Mouse (Mus musculus): ENCODE measurements around the gene Haspin. TPM values are rescaled to one million over a fixed set of nuclear protein-coding genes. Genes with fewer than 3 reads are reported as not detected.

Gene Haspin
- polyA plus RNA-seq, 1 experiment from 2014 or later = 11.8 TPM

DNA sequence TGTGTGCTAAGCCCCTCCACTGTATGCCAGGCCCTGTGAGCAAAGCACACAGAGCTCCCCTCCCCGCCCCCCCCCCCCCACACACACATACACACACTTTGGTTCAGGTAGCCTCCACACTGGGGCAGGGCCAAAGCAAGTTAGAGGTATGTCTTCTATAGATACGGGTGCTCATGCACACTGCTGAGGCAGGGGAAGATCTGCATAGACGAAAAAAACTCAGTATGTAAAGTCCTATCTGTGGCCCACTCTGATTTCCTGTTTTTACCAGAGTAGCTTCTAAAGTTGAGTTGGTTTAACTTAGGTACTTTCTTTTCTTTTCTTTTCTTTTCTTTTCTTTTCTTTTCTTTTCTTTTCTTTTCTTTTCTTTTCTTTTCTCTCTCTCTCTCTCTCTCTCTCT, 32.8 kb downstream of the Haspin start:
- ATAC-seq (ENCODE audit: insufficient read depth) = no peak
- WGBS (ENCODE audit: insufficient replicate concordance) = 21% methylated on average over 3 of the region's 3 CpGs
- no peak overlapping the region for H3K4me2 ChIP-seq
- H3K9me3 ChIP-seq (replicated peaks) = no peaks in the 10 kb centered on the region
- no peak overlapping the region for H3K27ac ChIP-seq (replicated peaks)
- no peak overlapping the region for H3K9ac ChIP-seq
- no peaks in the 10 kb centered on the region for H3K36me3 ChIP-seq (replicated peaks)
- H3K4me1 ChIP-seq (replicated peaks) = peaks cover 12% of the 10 kb centered on the region
- no peak overlapping the region for H3K4me3 ChIP-seq (replicated peaks)
- H3K27me3 ChIP-seq = no peaks in the 10 kb centered on the region

GRCm38 (mm10) chr11:73101308-73101707, 36.8 kb downstream of the Haspin start:
- Histone ChIP-seq H3K9ac (no peak overlapping the region), H3K27me3 (no peaks in the 10 kb centered on the region), H3K4me1 (replicated peaks) (no peaks in the 10 kb centered on the region), H3K4me2 (no peak overlapping the region), H3K36me3 (replicated peaks) (no peaks in the 10 kb centered on the region), H3K9me3 (replicated peaks) (no peaks in the 10 kb centered on the region), H3K4me3 (replicated peaks) (no peak overlapping the region), H3K27ac (replicated peaks) (no peak overlapping the region)
- WGBS (ENCODE audit: insufficient replicate concordance) = 29% methylated on average over 4 of the region's 4 CpGs
- no peak for ATAC-seq (ENCODE audit: insufficient read depth)

DNA sequence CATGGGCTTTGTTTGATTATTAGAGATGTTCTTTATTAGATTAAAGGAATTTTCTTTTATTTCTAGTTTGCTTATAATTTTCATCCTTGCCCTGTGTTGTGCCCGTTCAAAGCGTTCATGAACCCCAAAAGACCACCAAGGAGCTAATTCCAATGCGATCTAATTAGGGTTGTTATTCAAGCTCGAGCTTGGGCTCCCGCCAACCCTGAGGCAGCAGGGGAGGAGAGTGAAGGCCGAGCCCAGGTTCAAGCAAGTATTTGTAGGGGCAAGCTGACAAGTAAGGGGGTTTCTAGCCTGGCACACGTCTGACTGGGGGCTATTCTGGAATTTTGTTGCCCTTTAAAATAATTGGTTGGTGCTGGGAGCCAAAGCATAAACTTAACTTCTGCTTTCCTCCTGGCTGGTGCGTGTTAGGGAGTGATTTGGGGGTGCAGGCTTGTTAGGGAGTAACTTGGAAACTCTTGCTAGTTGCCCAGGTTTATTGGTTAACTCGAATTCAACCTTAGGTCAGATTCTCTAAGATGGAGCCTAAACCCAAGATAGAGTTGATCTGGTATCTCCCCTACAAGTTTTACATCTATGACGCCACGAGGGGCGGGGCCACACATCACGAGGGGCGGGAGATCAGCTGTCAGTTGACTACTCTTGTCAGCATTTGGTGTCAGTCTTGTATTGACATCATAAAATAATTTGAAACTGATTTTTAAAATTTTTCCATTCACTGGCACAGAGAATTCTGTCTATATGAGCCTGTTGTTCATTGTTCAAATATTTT, 37.9 kb downstream of the Haspin start:
- no peak for ATAC-seq (ENCODE audit: insufficient read depth)
- no peaks in the 10 kb centered on the region for H3K9me3 ChIP-seq (replicated peaks)
- no peaks in the 10 kb centered on the region for H3K4me1 ChIP-seq (replicated peaks)
- H3K36me3 ChIP-seq (replicated peaks) = no peaks in the 10 kb centered on the region
- no peak overlapping the region for H3K9ac ChIP-seq
- H3K27ac ChIP-seq (replicated peaks) = no peak overlapping the region
- no peak overlapping the region for H3K4me2 ChIP-seq
- H3K27me3 ChIP-seq = no peaks in the 10 kb centered on the region
- H3K4me3 ChIP-seq (replicated peaks) = no peak overlapping the region
- 53% methylated on average over 14 of the region's 14 CpGs for WGBS (ENCODE audit: insufficient replicate concordance)

DNA sequence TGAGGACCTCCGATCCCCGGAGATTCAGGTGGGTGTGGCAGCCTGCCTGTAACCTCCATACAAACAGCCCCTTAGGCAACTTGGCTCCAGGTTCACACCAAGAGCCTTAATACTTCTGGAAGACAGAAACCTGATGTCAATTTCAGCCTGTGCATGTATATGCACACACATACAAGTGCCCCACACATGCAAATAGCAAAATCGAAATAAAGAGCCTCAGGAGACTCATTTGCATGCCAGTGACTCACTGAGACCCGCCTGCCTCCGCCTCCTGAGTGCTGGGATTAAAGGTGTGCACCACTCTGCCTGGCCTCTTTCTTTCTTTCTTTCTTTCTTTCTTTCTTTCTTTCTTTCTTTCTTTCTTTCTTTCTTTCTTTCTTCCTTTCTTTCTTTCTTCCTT, 39.2 kb downstream of the Haspin start:
- ATAC-seq (ENCODE audit: insufficient read depth) = no peak
- no peak overlapping the region for H3K4me2 ChIP-seq
- H3K36me3 ChIP-seq (replicated peaks) = no peaks in the 10 kb centered on the region
- 49% methylated on average over 5 of the region's 5 CpGs for WGBS (ENCODE audit: insufficient replicate concordance)
- H3K4me1 ChIP-seq (replicated peaks) = no peaks in the 10 kb centered on the region
- no peaks in the 10 kb centered on the region for H3K27me3 ChIP-seq
- H3K9ac ChIP-seq = no peak overlapping the region
- no peak overlapping the region for H3K4me3 ChIP-seq (replicated peaks)
- H3K27ac ChIP-seq (replicated peaks) = no peak overlapping the region
- no peaks in the 10 kb centered on the region for H3K9me3 ChIP-seq (replicated peaks)

DNA sequence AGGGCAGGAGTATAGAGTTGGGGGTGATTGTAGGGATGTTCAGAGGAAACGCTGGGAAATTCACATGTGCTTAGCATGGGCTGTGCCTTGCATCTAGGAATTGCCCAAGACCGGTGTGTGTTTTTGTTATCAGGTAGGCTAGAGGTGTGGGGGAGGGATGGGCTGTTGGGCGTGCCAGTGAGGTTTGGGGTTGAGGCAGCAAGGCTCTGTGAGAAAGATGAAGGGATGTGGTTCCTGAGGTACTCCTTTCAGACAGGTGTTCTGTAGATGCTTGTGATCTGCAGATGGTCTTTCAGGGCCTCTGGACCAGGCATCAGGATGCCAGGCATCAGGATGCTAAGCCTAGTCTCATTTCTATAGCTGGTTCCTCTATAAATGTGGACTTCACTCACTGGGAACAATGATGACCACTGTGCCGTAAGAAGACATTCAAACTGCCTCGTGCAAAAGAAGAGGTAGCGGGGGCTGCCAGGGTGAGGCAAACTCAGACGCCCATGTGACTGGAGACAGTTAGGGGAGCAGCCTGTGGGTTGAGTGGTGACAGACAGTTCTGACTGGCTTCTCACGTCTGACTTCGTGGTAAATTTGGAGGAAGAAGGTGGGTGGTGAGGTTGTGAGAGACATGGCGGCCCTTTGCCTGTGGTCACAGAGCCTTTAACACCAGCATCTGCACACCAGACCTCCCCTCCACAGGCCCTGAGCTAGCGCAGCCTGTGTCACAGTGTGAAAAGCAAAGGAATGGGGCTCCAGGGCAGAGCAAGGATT, 43.7 kb downstream of the Haspin start:
- Histone ChIP-seq H3K36me3 (replicated peaks) (no peaks in the 10 kb centered on the region), H3K9ac (no peak overlapping the region), H3K4me1 (replicated peaks) (no peaks in the 10 kb centered on the region), H3K27me3 (no peaks in the 10 kb centered on the region), H3K27ac (replicated peaks) (no peak overlapping the region), H3K9me3 (replicated peaks) (no peaks in the 10 kb centered on the region), H3K4me3 (replicated peaks) (no peak overlapping the region), H3K4me2 (no peak overlapping the region)
- ATAC-seq (ENCODE audit: insufficient read depth) = no peak
- WGBS (ENCODE audit: insufficient replicate concordance) = 46% methylated on average over 11 of the region's 11 CpGs

DNA sequence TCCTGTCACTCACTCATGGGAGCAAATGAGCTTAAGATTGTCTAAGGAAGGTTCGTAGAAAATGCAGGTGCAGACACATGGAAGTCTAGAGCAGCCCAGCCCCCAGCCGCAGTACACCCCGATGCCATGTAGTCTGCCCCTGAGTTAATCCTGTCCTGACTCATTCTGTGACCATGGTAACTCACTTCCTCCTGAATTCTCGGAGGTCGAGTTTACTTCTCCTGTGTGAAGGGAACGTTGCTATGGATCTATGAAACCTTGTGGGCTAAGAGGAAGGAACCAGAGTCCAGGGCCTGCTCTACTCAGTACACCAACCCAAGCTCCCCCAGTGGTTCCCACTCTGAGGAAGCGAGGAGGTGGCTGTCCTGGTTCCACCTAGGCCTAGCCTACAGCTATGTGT, 45.2 kb downstream of the Haspin start:
- H3K36me3 ChIP-seq (replicated peaks) = no peaks in the 10 kb centered on the region
- H3K9me3 ChIP-seq (replicated peaks) = no peaks in the 10 kb centered on the region
- H3K27me3 ChIP-seq = no peaks in the 10 kb centered on the region
- no peak overlapping the region for H3K4me2 ChIP-seq
- H3K9ac ChIP-seq = no peak overlapping the region
- no peak overlapping the region for H3K27ac ChIP-seq (replicated peaks)
- 34% methylated on average over 7 of the region's 7 CpGs for WGBS (ENCODE audit: insufficient replicate concordance)
- no peak overlapping the region for H3K4me3 ChIP-seq (replicated peaks)
- no peak for ATAC-seq (ENCODE audit: insufficient read depth)
- H3K4me1 ChIP-seq (replicated peaks) = no peaks in the 10 kb centered on the region

DNA sequence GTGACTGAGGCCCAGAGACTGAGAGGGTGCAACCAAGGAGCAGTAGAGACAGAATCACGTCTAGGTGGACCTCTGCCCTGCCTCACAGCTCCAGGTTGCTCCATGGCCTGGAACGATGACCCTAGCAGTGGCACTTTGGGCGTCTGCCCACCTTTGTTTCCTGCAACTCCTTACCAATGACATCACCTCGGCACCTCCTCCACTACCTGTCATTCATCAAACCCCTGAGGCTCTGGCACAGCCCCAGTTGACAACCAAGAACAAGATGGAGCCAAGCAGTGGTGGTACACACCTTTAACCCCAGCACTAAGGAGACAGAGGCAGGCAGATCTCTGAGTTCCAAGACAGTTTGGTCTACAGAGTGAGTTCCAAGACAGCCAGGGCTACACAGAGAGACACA, 46.0 kb downstream of the Haspin start:
- no peak overlapping the region for H3K27ac ChIP-seq (replicated peaks)
- H3K9ac ChIP-seq = no peak overlapping the region
- no peaks in the 10 kb centered on the region for H3K9me3 ChIP-seq (replicated peaks)
- no peak overlapping the region for H3K4me3 ChIP-seq (replicated peaks)
- no peaks in the 10 kb centered on the region for H3K27me3 ChIP-seq
- no peak overlapping the region for H3K4me2 ChIP-seq
- no peak for ATAC-seq (ENCODE audit: insufficient read depth)
- WGBS (ENCODE audit: insufficient replicate concordance) = 45% methylated on average over 4 of the region's 4 CpGs
- no peaks in the 10 kb centered on the region for H3K4me1 ChIP-seq (replicated peaks)
- H3K36me3 ChIP-seq (replicated peaks) = no peaks in the 10 kb centered on the region

DNA sequence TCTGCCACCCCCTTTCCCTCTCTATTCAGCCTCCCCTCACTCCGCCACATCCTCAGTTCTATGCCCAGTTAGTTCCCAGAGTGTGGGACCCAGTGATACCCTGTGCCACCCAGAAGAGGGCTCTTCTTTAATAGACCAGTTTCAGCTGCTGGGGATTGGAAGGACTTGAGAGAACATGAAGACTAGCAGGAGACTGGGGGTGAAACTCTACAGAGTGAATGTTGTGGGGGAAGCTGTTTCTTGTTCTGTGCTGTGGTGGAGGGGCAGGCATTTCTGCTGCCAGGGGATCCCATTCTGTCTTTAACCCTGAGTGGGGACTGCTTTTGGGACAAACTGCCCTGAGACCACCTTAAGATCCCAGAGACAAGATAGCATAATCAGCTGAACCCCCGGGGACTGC, 47.3 kb downstream of the Haspin start:
- H3K36me3 ChIP-seq (replicated peaks) = no peaks in the 10 kb centered on the region
- H3K4me3 ChIP-seq (replicated peaks) = no peak overlapping the region
- H3K27me3 ChIP-seq = no peaks in the 10 kb centered on the region
- no peak overlapping the region for H3K4me2 ChIP-seq
- 75% methylated on average over 2 of the region's 2 CpGs for WGBS (ENCODE audit: insufficient replicate concordance)
- no peak overlapping the region for H3K9ac ChIP-seq
- no peak for ATAC-seq (ENCODE audit: insufficient read depth)
- H3K9me3 ChIP-seq (replicated peaks) = no peaks in the 10 kb centered on the region
- peaks cover under 1% of the 10 kb centered on the region for H3K4me1 ChIP-seq (replicated peaks)
- no peak overlapping the region for H3K27ac ChIP-seq (replicated peaks)

DNA sequence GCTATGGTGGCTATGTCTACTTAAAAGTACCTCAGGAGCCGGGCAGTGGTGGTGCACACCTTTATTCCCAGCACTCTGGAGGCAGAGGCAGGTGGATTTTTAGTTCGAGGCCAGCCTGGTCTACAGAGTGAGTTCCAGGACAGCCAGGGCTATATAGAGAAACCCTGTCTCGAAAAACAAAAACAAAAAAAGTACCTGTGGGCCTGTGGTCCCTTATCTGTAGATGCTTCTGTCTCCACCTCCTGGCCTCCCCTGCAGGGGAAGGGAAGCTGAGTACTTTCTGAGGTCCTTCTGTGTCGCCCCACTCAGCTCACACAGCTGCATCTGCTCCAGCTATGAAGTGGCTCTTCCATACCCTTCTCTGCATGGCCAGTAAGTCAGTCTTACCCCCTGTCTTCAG, 47.8 kb downstream of the Haspin start, which contains the start of gene Itgae:
Gene Itgae, plus strand, starts transcription at position 301 of the 400 bp plus-strand sequence.
- ATAC-seq (ENCODE audit: insufficient read depth) = no peak
- H3K27ac ChIP-seq (replicated peaks) = no peak within 1 kb of the TSS
- no peaks in the 10 kb centered on the region for H3K27me3 ChIP-seq
- peaks cover 5% of the 10 kb centered on the region for H3K4me1 ChIP-seq (replicated peaks)
- 47% methylated on average over 4 of the region's 4 CpGs for WGBS (ENCODE audit: insufficient replicate concordance)
- H3K36me3 ChIP-seq (replicated peaks) = no peaks in the 10 kb centered on the region
- H3K4me2 ChIP-seq = no peak within 1 kb of the TSS
- no peak within 1 kb of the TSS for H3K4me3 ChIP-seq (replicated peaks)
- no peak within 1 kb of the TSS for H3K9ac ChIP-seq
- H3K9me3 ChIP-seq (replicated peaks) = no peaks in the 10 kb centered on the region

GRCm38 (mm10) chr11:73087700-73088480, 50.2 kb downstream of the Haspin start:
- H3K27ac ChIP-seq (replicated peaks) = no peak overlapping the region
- H3K27me3 ChIP-seq = no peaks in the 10 kb centered on the region
- no peaks in the 10 kb centered on the region for H3K9me3 ChIP-seq (replicated peaks)
- no peak overlapping the region for H3K4me2 ChIP-seq
- WGBS (ENCODE audit: insufficient replicate concordance) = 40% methylated on average over 6 of the region's 6 CpGs
- H3K4me1 ChIP-seq (replicated peaks) = peaks cover 20% of the 10 kb centered on the region
- H3K9ac ChIP-seq = no peak overlapping the region
- no peak for ATAC-seq (ENCODE audit: insufficient read depth)
- H3K4me3 ChIP-seq (replicated peaks) = no peak overlapping the region
- 0 out of 2 replicates have a peak, but pooled peaks cover 14% of the 10 kb centered on the region for H3K36me3 ChIP-seq (replicated peaks)
